Mouse (Mus musculus): ENCODE measurements around the gene Ifi35. TPM values are rescaled to one million over a fixed set of nuclear protein-coding genes. Genes with fewer than 3 reads are reported as not detected.

The Ifi35 gene
- polyA plus RNA-seq, 1 experiment from 2014 or later = 39.5 TPM

GRCm38 (mm10) chr11:101479171-101479635 is 31.0 kb downstream of the Ifi35 start:
- in situ Hi-C loops (cut with MboI; ENCODE audit: low pct_unique_long_range_greater_than_20kb) = no loop called here
- no peaks in the 10 kb centered on the region for H3K27me3 ChIP-seq
- ATAC-seq (no peak), DNase-seq (ENCODE audit: low read depth, low spot score) (no peak)
- ChIA-PET POLR2A (interaction anchor here (0.9 kb wide), 1 partner anchor 10 kb away, joined by 3 read pairs; no protein-coding TSS in a partner anchor), CTCF (no interaction called here)
- TF ChIP-seq CTCF (IDR thresholded peaks at IDR 0.05) = no peak

- ChIA-PET CTCF (no interaction called here), POLR2A (no interaction called here)
- no peaks in the 10 kb centered on the region for H3K27me3 ChIP-seq
Measured at GRCm38 (mm10) chr11:101480912-101481311, 32.7 kb downstream of the Ifi35 start.

GRCm38 (mm10) chr11:101483804-101484203 is 35.6 kb downstream of the Ifi35 start:
- POLR2A ChIA-PET = interaction anchor here (0.6 to 0.8 kb wide), 2 partner anchors 14 to 20 kb away, joined by 3 to 4 read pairs; no protein-coding TSS in a partner anchor

More at GRCm38 (mm10) chr11:101480912-101481311, 32.7 kb downstream of the Ifi35 start:
- ATAC-seq (no peak), DNase-seq (ENCODE audit: low read depth, low spot score) (no peak)
- no peak for TF ChIP-seq CTCF (IDR thresholded peaks at IDR 0.05)
- in situ Hi-C loops (cut with MboI; ENCODE audit: low pct_unique_long_range_greater_than_20kb) = no loop called here

GRCm38 (mm10) chr11:101484245-101484644 is 36.0 kb downstream of the Ifi35 start:
- ATAC-seq (no peak), DNase-seq (ENCODE audit: low read depth, low spot score) (no peak)
- ChIA-PET CTCF (interaction anchor here (1.2 kb wide), 1 partner anchor 22 kb away, joined by 5 read pairs; no protein-coding TSS in a partner anchor), POLR2A (interaction anchor here (0.8 kb wide), 1 partner anchor 14 kb away, joined by 3 read pairs; no protein-coding TSS in a partner anchor)
- no peak for TF ChIP-seq CTCF (IDR thresholded peaks at IDR 0.05)
- in situ Hi-C loops (cut with MboI; ENCODE audit: low pct_unique_long_range_greater_than_20kb) = no loop called here
- H3K27me3 ChIP-seq = no peaks in the 10 kb centered on the region

More at GRCm38 (mm10) chr11:101483804-101484203, 35.6 kb downstream of the Ifi35 start:
- no peak for TF ChIP-seq CTCF (IDR thresholded peaks at IDR 0.05)
- ATAC-seq = no peak
- no peak for DNase-seq (ENCODE audit: low read depth, low spot score)
- in situ Hi-C loops (cut with MboI; ENCODE audit: low pct_unique_long_range_greater_than_20kb) = no loop called here
- CTCF ChIA-PET = no interaction called here
- H3K27me3 ChIP-seq = no peaks in the 10 kb centered on the region

- ChIA-PET POLR2A (no interaction called here), CTCF (interaction anchor here (1.2 kb wide), 2 partner anchors 13 to 22 kb away, joined by 3 to 5 read pairs; no protein-coding TSS in a partner anchor)
- in situ Hi-C loops (cut with MboI; ENCODE audit: low pct_unique_long_range_greater_than_20kb) = no loop called here
- ATAC-seq (no peak), DNase-seq (ENCODE audit: low read depth, low spot score) (no peak)
- H3K27me3 ChIP-seq = no peaks in the 10 kb centered on the region
- TF ChIP-seq CTCF (IDR thresholded peaks at IDR 0.05) = no peak
Measured at GRCm38 (mm10) chr11:101484814-101485213, 36.6 kb downstream of the Ifi35 start.

- DNase-seq (ENCODE audit: low read depth, low spot score) (no peak), ATAC-seq (no peak)
- POLR2A ChIA-PET = no interaction called here
- CTCF ChIA-PET = interaction anchor here (1.2 kb wide), 1 partner anchor 12 kb away, joined by 3 read pairs; no protein-coding TSS in a partner anchor
- TF ChIP-seq CTCF (IDR thresholded peaks at IDR 0.05) = no peak
- H3K27me3 ChIP-seq = no peaks in the 10 kb centered on the region
- in situ Hi-C loops (cut with MboI; ENCODE audit: low pct_unique_long_range_greater_than_20kb) = no loop called here
Measured at GRCm38 (mm10) chr11:101485509-101486028, 37.4 kb downstream of the Ifi35 start.

- H3K27me3 ChIP-seq = no peaks in the 10 kb centered on the region
- POLR2A ChIA-PET = interaction anchor here (0.7 kb wide), 1 partner anchor 166 kb away, joined by 3 read pairs; no protein-coding TSS in a partner anchor
- in situ Hi-C loops (cut with MboI; ENCODE audit: low pct_unique_long_range_greater_than_20kb) = no loop called here
- TF ChIP-seq CTCF (IDR thresholded peaks at IDR 0.05) = no peak
- no peak for DNase-seq (ENCODE audit: low read depth, low spot score)
- no peak for ATAC-seq
- CTCF ChIA-PET = interaction anchor here (1.2 kb wide), 1 partner anchor 11 kb away, joined by 3 read pairs; no protein-coding TSS in a partner anchor
Measured at GRCm38 (mm10) chr11:101486126-101486525, 37.9 kb downstream of the Ifi35 start.

- in situ Hi-C loops (cut with MboI; ENCODE audit: low pct_unique_long_range_greater_than_20kb) = no loop called here
- DNase-seq (ENCODE audit: low read depth, low spot score) (no peak), ATAC-seq (no peak)
- ChIA-PET POLR2A (no interaction called here), CTCF (interaction anchor here (1.0 to 1.5 kb wide), 3 partner anchors 10 to 40 kb away, joined by 3 to 5 read pairs (median 4); no protein-coding TSS in a partner anchor)
- no peak for TF ChIP-seq CTCF (IDR thresholded peaks at IDR 0.05)
- H3K27me3 ChIP-seq = no peaks in the 10 kb centered on the region
Measured at GRCm38 (mm10) chr11:101506269-101506780, 58.1 kb downstream of the Ifi35 start.

GRCm38 (mm10) chr11:101507090-101507489 is 58.9 kb downstream of the Ifi35 start:
- in situ Hi-C loops (cut with MboI; ENCODE audit: low pct_unique_long_range_greater_than_20kb) = no loop called here
- ATAC-seq (no peak), DNase-seq (ENCODE audit: low read depth, low spot score) (no peak)
- TF ChIP-seq CTCF (IDR thresholded peaks at IDR 0.05) = no peak
- CTCF ChIA-PET = interaction anchor here (1.3 kb wide), 1 partner anchor 22 kb away, joined by 5 read pairs; no protein-coding TSS in a partner anchor
- no peaks in the 10 kb centered on the region for H3K27me3 ChIP-seq
- POLR2A ChIA-PET = no interaction called here

Other genes with a start within 250 kb of the Ifi35 start
- gene Ezh1, start 221.9 kb upstream of the Ifi35 start, polyA plus RNA-seq (2021) = 52.0 TPM
- 27.3 TPM for gene Ramp2, start 202.4 kb upstream of the Ifi35 start, polyA plus RNA-seq (2021)
- gene Vps25, start 194.7 kb upstream of the Ifi35 start, polyA plus RNA-seq (2021) = 104 TPM
- 53.9 TPM for gene Wnk4, start 187.8 kb upstream of the Ifi35 start, polyA plus RNA-seq (2021)
- gene Cntd1, start 169.4 kb upstream of the Ifi35 start, polyA plus RNA-seq (2021) = 1.0 TPM
- gene Coa3, start 169.3 kb upstream of the Ifi35 start, polyA plus RNA-seq (2021) = 118 TPM
- 203 TPM for gene Becn1, start 146.1 kb upstream of the Ifi35 start, polyA plus RNA-seq (2021)
- 101 TPM for gene Psme3, start 132.2 kb upstream of the Ifi35 start, polyA plus RNA-seq (2021)
- 2.3 TPM for gene Aoc2, start 123.3 kb upstream of the Ifi35 start, polyA plus RNA-seq (2021)
- 0.04 TPM for gene Aoc3, start 117.8 kb upstream of the Ifi35 start, polyA plus RNA-seq (2021)
- gene G6pc, start 80.8 kb upstream of the Ifi35 start, polyA plus RNA-seq (2021) = not detected
- 47.2 TPM for gene Aarsd1, start 30.8 kb upstream of the Ifi35 start, polyA plus RNA-seq (2021)
- gene Gm27029, start 23.6 kb upstream of the Ifi35 start, polyA plus RNA-seq (2021) = 7.6 TPM
- gene Rundc1, start 23.3 kb upstream of the Ifi35 start, polyA plus RNA-seq (2021) = 26.1 TPM
- 28.1 TPM for gene Ptges3l, start 23.1 kb upstream of the Ifi35 start, polyA plus RNA-seq (2021)
- gene Rpl27, start 6.1 kb upstream of the Ifi35 start, polyA plus RNA-seq (2021) = 391 TPM
- gene Rnd2, start 16.6 kb downstream of the Ifi35 start, polyA plus RNA-seq (2021) = 22.6 TPM
- 202 TPM for gene Vat1, start 17.8 kb downstream of the Ifi35 start, polyA plus RNA-seq (2021)
- gene Brca1, start 103.5 kb downstream of the Ifi35 start, polyA plus RNA-seq (2021) = 9.4 TPM
- gene Nbr1, start 103.7 kb downstream of the Ifi35 start, polyA plus RNA-seq (2021) = 120 TPM
- 12.5 TPM for gene Tmem106a, start 133.8 kb downstream of the Ifi35 start, polyA plus RNA-seq (2021)
- not detected for gene Gm11634, start 150.8 kb downstream of the Ifi35 start, polyA plus RNA-seq (2021)
- gene Rdm1, start 178.8 kb downstream of the Ifi35 start, polyA plus RNA-seq (2021) = 18.0 TPM
- 9.7 TPM for gene Arl4d, start 217.1 kb downstream of the Ifi35 start, polyA plus RNA-seq (2021)

All from Patski (cell line).